Mouse (Mus musculus) right cerebral cortex, postnatal 36 days (tissue): ENCODE measurements at regions not wholly inside any gene's neighbourhood (a gene's known extent, or its start where the extent isn't known, plus 50 kb on each side); places are given as distances from the start of the nearest gene placed in this dataset.

Source experiments
- DNase-seq, 2 experiments: peaks; one replicate each; pipeline ENCODE4 v3.0.0; 2022; ENCODE audit warnings: low spot score in 2 of 2, mixed read lengths in 1 of 2

DNA sequence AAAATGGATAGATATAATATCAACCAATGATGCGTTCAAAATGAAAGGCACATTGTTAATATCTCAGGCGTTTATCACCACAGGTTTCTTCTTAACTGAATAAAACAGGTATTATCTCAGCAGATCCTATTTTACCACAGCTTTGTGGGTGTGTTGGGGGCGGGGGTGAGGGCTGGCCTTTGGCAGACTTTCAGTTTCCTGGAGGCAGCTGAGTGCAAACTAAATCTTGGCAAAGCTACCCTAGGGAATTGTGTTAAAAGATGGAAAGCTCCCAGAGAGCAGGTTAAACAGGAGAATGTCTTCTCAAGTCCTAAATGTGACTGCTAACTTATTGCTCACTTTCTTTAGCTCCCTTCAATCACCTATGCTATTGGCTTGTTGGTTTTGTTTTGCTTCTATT is 223.8 kb downstream of the Kdm4c start:
- peak; percentile 4 to 6 for DNase-seq

GRCm38 (mm10) chr4:74512489-74512888 is 270.2 kb downstream of the Kdm4c start:
- DNase-seq = no peak

DNA sequence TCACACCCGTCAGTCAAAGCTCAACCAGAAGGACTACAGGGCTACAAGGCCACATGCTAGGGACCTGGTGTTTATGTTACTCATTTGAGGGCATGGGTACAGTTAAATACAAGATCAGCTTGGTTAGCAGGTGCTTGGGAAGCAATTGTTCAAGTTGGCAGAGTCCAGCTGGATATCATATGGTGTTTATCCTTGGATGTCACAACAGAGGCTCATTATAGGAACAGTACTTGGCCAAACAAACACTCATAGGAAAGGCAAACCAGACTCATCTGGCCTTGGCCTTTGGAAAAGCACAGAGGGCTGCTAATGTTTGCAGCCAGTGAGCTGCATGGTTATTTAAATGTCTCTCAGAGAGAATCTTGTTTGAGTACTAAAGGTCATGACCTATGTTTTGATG is 311.6 kb downstream of the Kdm4c start:
- no peak for DNase-seq

- no peak for DNase-seq
These were observed 321.3 kb downstream of the Kdm4c start for GRCm38 (mm10) chr4:74563565-74563964.

GRCm38 (mm10) chr4:74586400-74586799 is 344.1 kb downstream of the Kdm4c start:
- DNase-seq = no peak

DNA sequence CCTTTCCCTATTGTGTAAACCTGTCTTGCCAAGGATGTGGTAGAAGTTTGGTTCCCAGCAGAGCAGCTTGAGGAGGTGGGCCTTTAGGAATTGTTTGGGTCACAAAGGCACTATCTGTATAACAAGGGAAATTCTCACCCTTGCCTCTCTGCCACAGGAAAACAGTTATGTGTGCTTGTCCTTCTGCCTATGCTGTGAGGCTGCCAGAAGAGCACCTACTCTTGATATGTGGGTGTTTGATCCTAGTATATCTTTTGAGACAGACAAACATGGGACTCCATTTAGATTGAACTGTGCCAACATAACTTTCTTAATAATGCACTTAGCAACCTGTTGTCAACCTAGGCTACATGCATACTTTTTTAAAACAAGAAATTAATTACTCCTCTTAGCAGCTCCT is 344.8 kb downstream of the Kdm4c start:
- no peak for DNase-seq

DNA sequence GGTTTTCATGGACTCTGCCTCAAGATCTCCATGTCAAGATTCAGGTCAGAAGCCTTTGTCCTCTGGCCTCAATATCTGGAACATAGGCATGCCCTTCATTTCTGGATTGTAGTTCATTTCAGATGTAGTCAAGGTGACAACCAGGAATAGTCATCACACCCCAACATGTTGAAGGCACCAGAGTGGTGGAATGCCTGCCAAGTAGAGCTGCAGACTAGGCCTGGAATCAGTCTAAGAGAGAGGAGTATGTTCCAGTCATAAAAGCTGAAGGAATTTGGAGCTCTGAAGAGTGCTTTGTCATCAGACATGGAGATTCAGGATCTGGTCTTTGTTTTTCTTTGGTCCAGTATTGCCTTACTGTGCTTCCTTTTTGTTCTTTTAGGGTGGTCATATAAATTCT is 346.5 kb downstream of the Kdm4c start:
- no peak for DNase-seq

DNA sequence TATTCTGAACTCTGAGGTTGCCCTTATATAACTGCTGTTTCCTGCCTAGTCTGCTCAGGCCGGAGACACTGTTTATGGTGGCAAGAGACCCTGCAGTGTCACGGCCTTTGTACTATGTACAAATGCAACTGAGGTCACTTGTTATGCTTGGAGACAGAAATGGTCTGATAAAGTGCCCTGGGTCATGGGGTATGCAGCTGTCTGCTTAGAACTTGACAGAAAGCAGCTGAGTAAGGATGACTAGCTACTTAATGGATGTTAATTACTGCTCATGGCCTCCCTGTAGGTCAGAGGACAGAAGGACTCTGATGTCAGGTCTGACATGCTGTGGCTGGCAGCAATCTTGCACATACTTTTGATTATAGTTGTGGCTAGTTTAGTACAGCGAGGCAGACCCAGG is 370.7 kb downstream of the Kdm4c start:
- DNase-seq = no peak
